Comparison of ENCODE assay signal across 8 mouse cellular contexts in the genomic region with DNA sequence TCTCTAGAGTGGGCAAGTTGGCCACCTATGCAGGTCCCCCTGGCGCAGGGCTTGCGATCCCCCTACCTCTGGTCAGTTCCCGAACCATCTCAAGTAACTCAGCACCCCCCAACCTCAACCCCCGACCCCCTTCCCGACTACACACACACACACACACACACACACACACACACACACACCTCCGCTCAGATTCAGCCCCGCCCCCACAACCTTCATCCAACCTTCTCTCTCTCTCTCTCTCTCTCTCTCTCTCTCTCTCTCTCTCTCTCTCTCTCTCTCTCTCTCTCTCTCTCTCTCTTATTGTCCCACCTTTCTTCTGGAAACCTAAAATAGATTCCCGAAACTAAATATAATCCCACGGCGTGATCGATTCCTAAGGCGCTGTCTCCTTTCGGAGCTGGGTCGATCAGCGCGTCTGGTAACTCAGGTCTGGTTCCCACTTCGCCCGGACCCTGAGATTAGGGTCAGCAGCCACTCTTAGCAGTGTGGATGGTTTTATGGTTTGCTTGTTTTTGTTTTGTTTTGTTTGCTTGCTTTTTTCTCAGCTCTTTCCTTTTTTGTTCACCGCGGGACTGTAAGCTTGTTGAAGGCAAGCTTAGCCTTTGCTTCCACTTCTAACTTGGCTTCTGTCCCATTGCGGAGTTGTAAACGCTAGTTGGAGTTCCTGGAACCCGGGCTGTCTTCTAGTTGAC. TPM values are rescaled to one million over a fixed set of nuclear protein-coding genes. Genes with fewer than 3 reads are reported as not detected.
A peak's percentile ranks its signal among the peaks of the same experiment; 100 is the strongest.
DNase-seq lines count a peak whose midpoint lies in the region; ATAC-seq lines count a peak whose summit lies in the region.

No protein-coding gene starts in this region.

- peak overlapping the region; percentile 32; the same call in 1 of the 2 replicates for H3K4me3 ChIP-seq in liver, embryonic 11.5 days (ENCODE audit: low read depth, low read length)
- H3K4me3 ChIP-seq in embryonic facial prominence, embryonic 11.5 days (ENCODE audit: low read depth, low read length), result peak overlapping the region; percentile 30
- H3K4me3 ChIP-seq in intestine, embryonic 16.5 days (ENCODE audit: low read length), result peak overlapping the region; percentile 28
- peak overlapping the region; percentile 46 for H3K4me3 ChIP-seq in neural tube, embryonic 14.5 days (ENCODE audit: low read depth, low read length)

- no peak for DNase-seq in liver, embryonic 11.5 days (ENCODE audit: low spot score)
- no peak for DNase-seq in liver
- DNase-seq in embryonic facial prominence, embryonic 11.5 days (ENCODE audit: low spot score), result no peak
- no peak for DNase-seq in B cell, adult 2 months
- no peak for DNase-seq in kidney, postnatal 10 days

- H3K36me3 ChIP-seq in liver, embryonic 11.5 days (ENCODE audit: control insufficient read depth, insufficient read depth, low read length), result no peaks in the 10 kb centered on the region
- H3K36me3 ChIP-seq in embryonic facial prominence, embryonic 11.5 days (replicated peaks; ENCODE audit: control insufficient read depth, insufficient read depth, low read depth, low read length), result no peaks in the 10 kb centered on the region
- H3K36me3 ChIP-seq in intestine, embryonic 16.5 days (ENCODE audit: control insufficient read depth, insufficient read depth, low read length), result no peaks in the 10 kb centered on the region
- no peaks in the 10 kb centered on the region for H3K36me3 ChIP-seq in neural tube, embryonic 14.5 days (ENCODE audit: control insufficient read depth, insufficient read depth, low read length)

- peaks cover 99% of the 10 kb centered on the region for H3K27me3 ChIP-seq in liver, embryonic 11.5 days (replicated peaks; ENCODE audit: control insufficient read depth, insufficient read depth, low read length)
- H3K27me3 ChIP-seq in embryonic facial prominence, embryonic 11.5 days (ENCODE audit: control insufficient read depth, insufficient read depth, low read length), result peaks cover 66% of the 10 kb centered on the region
- H3K27me3 ChIP-seq in intestine, embryonic 16.5 days (replicated peaks; ENCODE audit: control insufficient read depth, insufficient read depth, low read length), result peaks cover 46% of the 10 kb centered on the region
- H3K27me3 ChIP-seq in neural tube, embryonic 14.5 days (ENCODE audit: control insufficient read depth, insufficient read depth, low read length), result peaks cover 9% of the 10 kb centered on the region

- H3K9me3 ChIP-seq in liver, embryonic 11.5 days (ENCODE audit: control insufficient read depth, low read length), result no peaks in the 10 kb centered on the region
- no peaks in the 10 kb centered on the region for H3K9me3 ChIP-seq in embryonic facial prominence, embryonic 11.5 days (replicated peaks; ENCODE audit: control insufficient read depth, low read length)
- no peaks in the 10 kb centered on the region for H3K9me3 ChIP-seq in intestine, embryonic 16.5 days (ENCODE audit: control insufficient read depth, low read length)
- no peaks in the 10 kb centered on the region for H3K9me3 ChIP-seq in neural tube, embryonic 14.5 days (ENCODE audit: control insufficient read depth, low read length)

- H3K27ac ChIP-seq in liver, embryonic 11.5 days (ENCODE audit: low read depth, low read length), result no peak overlapping the region
- peak overlapping the region; percentile 20; the same call in 1 of the 2 replicates for H3K27ac ChIP-seq in embryonic facial prominence, embryonic 11.5 days (replicated peaks; ENCODE audit: low read depth, low read length)
- no peak overlapping the region for H3K27ac ChIP-seq in intestine, embryonic 16.5 days (ENCODE audit: low read length)
- peak overlapping the region; percentile 91 for H3K27ac ChIP-seq in neural tube, embryonic 14.5 days (ENCODE audit: low read depth, low read length)

- peaks cover 4% of the 10 kb centered on the region; the same call in 1 of the 2 replicates for H3K4me1 ChIP-seq in liver, embryonic 11.5 days (replicated peaks; ENCODE audit: control insufficient read depth, insufficient read depth, low read length)
- H3K4me1 ChIP-seq in embryonic facial prominence, embryonic 11.5 days (ENCODE audit: control insufficient read depth, insufficient read depth, low read length), result peaks cover 5% of the 10 kb centered on the region; the same call in 1 of the 2 replicates
- H3K4me1 ChIP-seq in intestine, embryonic 16.5 days (ENCODE audit: control insufficient read depth, insufficient read depth, low read length), result peaks cover 3% of the 10 kb centered on the region; the same call in 1 of the 2 replicates
- H3K4me1 ChIP-seq in neural tube, embryonic 14.5 days (ENCODE audit: control insufficient read depth, insufficient read depth, low read length), result peaks cover 14% of the 10 kb centered on the region

- ATAC-seq in liver, embryonic 11.5 days (replicated peaks; ENCODE audit: low FRiP score), result no peak
- ATAC-seq in embryonic facial prominence, embryonic 11.5 days (replicated peaks; ENCODE audit: insufficient number of reproducible peaks, low FRiP score, low TSS enrichment, low read depth), result no peak
- ATAC-seq in intestine, embryonic 16.5 days, result no peak
- peak; percentile 0; the same call in 1 of the 2 replicates for ATAC-seq in neural tube, embryonic 14.5 days (ENCODE audit: low read depth)
- no peak for ATAC-seq in erythroid progenitor cell, adult 5-6 weeks (replicated peaks; ENCODE audit: low FRiP score, poor library complexity, severe bottlenecking)

- H3K4me2 ChIP-seq in liver, embryonic 11.5 days, result peak overlapping the region; percentile 56
- H3K4me2 ChIP-seq in embryonic facial prominence, embryonic 11.5 days (ENCODE audit: low read depth, low read length), result peak overlapping the region; percentile 57
- H3K4me2 ChIP-seq in intestine, embryonic 16.5 days (ENCODE audit: low read depth, low read length), result peak overlapping the region; percentile 44
- peak overlapping the region; percentile 70 for H3K4me2 ChIP-seq in neural tube, embryonic 14.5 days (ENCODE audit: low read depth, low read length)

- WGBS in liver, embryonic 11.5 days, result 2% methylated on average over 21 of the region's 23 CpGs
- under 1% methylated on average over 20 of the region's 23 CpGs for WGBS in embryonic facial prominence, embryonic 11.5 days
- 13% methylated on average over 23 of the region's 23 CpGs for WGBS in intestine, embryonic 16.5 days
- WGBS in neural tube, embryonic 14.5 days, result under 1% methylated on average over 22 of the region's 23 CpGs

- H3K9ac ChIP-seq in liver, embryonic 11.5 days (ENCODE audit: low read depth, low read length), result no peak overlapping the region
- H3K9ac ChIP-seq in embryonic facial prominence, embryonic 11.5 days (replicated peaks; ENCODE audit: low read length), result peak overlapping the region; percentile 41; the same call in 1 of the 2 replicates
- no peak overlapping the region for H3K9ac ChIP-seq in intestine, embryonic 16.5 days (ENCODE audit: low read depth, low read length)
- H3K9ac ChIP-seq in neural tube, embryonic 14.5 days (replicated peaks; ENCODE audit: low read depth, low read length), result peak overlapping the region; percentile 66

RNA-seq across cellular contexts. Expression of a gene that starts 7.0 kb away (rescaled TPM):
- 6.4 and 6.9 TPM in 2 replicates for polyA plus RNA-seq in liver, embryonic 11.5 days (2014; fragmentation: Nextera tagmentation; extraction: Ambion mirVana)
- polyA plus RNA-seq in embryonic facial prominence, embryonic 11.5 days (2014; fragmentation: Nextera tagmentation; extraction: Ambion mirVana), result 11.5 and 13.0 TPM in 2 replicates
- polyA plus RNA-seq in intestine, embryonic 16.5 days (2015; fragmentation: Nextera tagmentation; extraction: Ambion mirVana), result 75.3 and 96.3 TPM in 2 replicates
- polyA plus RNA-seq in neural tube, embryonic 14.5 days (2014; fragmentation: Nextera tagmentation; extraction: Ambion mirVana), result 60.9 and 69.7 TPM in 2 replicates
- total RNA-seq in erythroid progenitor cell, adult 5-6 weeks (2015; ENCODE audit: low replicate concordance), result not detected in 2 replicates
- not detected in 2 replicates for total RNA-seq in erythroid progenitor cell, adult 5-6 weeks (2017; ENCODE audit: low replicate concordance)

Comparison
In these comparisons a context has a peak if more than half of its experiments do, and no peak if none do; other contexts are left out.
1. H3K27ac ChIP-seq: peak in embryonic facial prominence, embryonic 11.5 days (single experiment) and neural tube, embryonic 14.5 days (single experiment); none in liver, embryonic 11.5 days (single experiment) and intestine, embryonic 16.5 days (single experiment).
2. H3K9ac ChIP-seq: peak in embryonic facial prominence, embryonic 11.5 days (single experiment) and neural tube, embryonic 14.5 days (single experiment); none in liver, embryonic 11.5 days (single experiment) and intestine, embryonic 16.5 days (single experiment).
3. Peak in every context shown above with its lines, with median percentiles within 50 percentile points of each other: H3K4me2 ChIP-seq and H3K4me3 ChIP-seq.